Mouse (Mus musculus) testis, postnatal 14 days (tissue): Measurements from ENCODE around the gene Mxi1.
A peak's percentile ranks its signal among the peaks of the same experiment; 100 is the strongest.

Source experiments
- DNase-seq: peaks from one replicate; pipeline ENCODE4 v3.0.0; 2021; ENCODE audit warnings: low spot score

Mxi1 gene

DNA sequence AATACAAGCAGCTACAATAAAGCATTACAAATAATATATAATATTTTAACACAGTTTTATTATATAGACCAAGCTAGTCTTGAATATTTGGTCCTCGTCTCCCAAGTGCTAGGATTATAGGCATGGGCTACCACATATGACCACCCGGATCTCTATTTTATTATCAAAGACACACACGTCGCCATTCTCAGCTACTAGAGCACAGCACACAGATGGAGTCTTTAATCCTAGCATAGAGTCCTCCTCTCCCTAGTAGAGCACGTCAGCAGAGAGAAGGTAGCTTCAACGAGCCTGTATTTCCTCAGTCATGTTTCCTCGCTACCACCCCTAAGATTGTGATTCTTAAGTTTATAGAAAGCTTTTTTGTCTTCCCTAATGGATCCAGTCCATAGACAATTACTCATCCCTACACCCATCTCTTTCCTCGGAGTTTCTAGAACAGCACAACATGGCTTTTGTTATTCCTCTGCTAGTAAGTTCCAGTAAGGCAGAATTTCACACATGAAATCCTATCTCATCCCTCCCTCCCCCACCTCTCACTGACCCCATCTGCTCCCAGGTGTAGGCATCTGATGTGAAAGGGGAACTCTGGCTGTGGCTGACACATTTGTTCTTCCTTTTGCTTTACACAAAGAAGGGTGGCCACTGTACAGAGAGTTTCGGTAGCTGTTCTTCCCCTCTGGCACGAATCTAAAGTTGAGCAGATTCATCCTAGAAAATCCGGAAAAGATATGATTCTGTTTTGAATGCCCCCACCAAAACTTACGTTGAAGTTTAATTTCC lies 87.3 kb downstream of the Mxi1 start:
- DNase-seq: no peak

DNA sequence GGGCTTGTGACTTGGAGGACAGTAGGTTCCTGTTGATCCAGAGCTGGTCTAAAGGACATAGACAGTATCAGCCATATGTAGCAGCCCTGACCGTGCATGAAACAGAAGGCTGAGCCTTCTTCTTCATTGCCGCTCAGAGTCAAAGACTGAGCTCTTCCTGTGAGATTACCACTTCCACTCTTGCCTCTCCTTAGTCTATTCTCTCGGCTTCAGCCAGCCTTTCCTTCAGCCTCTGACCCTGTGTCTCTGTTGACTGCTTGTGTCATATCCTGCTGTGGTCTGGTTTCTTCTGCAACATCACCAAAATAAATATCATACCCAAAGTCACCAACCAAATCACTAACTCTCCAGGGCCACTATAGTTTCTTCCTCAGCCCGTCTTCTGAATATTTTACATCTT lies 88.9 kb downstream of the Mxi1 start:
- no peak for DNase-seq

DNA sequence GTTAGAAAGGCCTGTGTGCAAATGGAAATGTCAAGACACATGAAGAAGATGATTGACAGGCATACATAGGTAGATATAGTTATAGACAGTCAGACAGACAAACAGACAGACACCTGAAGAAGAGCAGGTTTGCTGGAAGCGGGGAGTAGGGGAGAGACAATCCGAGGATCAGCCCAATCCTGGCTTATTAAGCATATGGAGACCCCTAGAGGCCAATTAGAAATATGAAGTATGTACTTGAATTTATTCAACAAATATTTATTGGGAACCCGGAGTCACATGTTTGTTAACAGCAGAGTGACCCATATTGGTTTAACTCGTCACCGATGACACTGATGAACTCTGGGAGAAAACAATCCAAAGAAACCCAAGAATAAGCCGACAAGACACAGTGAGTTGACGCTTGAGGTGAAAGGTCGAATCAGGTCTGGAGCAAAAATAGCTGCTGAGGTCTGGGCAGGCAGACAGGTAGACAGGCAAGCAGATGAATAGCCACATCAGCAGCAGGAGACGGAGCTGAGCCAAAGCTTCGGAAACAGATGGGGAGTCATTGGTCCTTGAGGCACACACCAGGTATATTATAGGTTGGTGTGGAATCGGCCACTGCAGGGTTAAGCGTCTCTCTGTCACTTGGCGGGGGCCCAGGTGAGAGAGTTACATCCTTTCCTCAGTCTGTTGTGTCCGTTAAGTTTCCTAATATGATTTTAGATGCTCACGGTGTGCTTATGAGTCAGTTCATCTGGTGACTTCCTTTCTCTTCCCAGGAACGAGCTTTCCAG lies 90.2 kb downstream of the Mxi1 start:
- no peak for DNase-seq

DNA sequence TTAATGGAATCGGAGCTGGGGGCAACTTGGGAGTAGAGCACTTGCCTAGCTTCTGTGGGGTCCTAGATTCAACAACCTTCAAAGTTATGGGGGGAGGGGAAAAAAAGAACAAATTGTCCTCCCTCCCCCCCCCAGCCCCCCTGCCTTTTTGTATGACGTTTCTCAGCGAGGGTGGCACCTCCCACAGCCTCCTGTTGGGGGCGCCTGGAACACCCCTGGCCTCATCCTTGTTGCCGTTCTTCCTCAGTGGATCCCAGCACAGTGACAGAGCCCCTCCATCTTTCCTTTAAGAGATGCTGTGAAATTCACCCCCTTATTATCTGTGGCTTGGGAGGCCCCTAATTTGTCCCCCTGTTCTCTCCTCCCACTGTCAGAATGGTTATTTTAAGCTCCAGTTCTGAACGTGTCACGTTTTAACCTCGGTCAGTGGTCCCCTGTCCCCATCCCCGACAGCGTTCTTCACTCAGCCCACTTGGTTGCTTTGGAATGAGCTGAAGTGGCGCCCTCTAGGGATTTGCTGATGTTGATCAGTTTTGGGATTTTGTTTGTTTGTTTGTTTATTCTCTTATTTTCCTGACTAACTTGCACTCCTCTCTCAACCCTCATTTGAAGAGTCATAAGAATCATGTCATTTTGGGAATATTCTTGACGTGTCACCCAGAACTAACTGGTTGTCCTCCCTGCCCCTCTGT lies 92.6 kb downstream of the Mxi1 start:
- DNase-seq: no peak

DNA sequence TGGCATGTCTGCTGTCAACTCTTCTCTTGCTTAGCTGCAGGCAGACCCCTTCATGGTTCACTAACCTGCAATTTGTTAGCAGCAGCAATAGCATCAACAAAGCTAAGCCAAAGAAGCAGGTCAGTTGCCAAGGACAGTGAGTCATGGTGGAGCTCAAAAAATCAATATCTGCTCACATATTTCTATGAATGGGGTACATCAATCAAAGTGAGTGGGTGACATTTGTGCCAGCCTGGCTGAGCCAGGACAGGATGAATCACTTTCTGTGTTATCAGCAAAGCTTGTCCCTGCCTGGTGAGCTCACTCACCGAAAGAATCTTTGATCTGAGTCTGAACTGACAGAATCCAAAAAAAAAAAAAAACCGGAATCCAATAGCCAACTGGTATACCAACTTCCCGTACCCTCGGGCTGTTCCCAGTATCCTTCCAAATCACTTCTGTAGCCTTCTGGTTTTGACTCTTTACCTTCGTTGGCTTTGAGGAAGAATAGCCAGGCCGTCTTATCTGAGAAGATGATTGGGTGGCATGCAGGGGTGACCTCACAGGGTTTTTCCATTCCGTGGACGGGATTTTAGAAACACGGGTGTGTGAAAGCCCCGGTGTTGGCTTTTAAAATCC lies 94.0 kb downstream of the Mxi1 start:
- no peak for DNase-seq

DNA sequence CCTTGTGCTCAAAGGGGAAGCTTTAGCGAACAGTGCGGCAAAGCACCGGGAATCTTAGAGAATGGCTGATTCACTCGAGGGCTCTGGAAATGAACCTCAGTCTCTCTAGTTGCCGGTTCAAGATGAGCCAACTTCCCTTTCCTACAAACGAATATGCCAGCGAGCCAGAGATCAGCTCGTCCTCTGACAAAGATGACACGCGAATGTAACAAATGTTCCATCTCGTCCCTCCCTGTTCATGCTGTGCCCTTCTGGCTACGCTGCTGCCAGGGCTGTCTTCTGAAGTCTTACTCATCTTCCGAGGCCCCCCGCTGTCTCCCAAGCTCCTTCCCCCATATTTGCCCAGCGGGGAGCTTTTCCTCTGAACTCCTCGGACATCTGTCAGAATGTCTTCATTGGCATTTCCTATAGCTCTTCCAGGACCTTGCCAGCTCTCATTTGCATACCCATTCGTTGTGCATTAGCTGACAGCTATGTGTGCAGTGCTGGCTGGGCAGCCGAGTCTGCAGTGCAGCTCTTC lies 94.6 kb downstream of the Mxi1 start:
- no peak for DNase-seq

DNA sequence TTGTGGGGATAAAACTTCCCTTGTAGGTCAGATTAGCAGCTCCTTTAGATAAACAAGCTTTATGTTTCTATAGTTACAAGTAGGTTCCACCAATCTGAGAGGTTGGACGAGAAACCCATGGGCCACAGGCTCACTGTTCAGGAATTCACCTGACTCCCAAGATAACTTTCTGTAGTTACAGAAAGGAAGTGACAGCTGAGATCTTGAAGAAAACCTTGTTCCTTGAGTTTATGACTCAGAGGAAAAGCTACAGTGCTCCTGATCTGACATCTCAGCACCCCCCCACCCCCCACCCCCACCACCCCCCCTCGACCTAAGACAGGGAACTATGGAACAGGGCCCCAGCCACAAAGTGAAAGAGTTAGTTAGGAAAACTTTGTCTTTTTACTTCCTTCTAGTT lies 95.5 kb downstream of the Mxi1 start:
- DNase-seq: no peak

DNA sequence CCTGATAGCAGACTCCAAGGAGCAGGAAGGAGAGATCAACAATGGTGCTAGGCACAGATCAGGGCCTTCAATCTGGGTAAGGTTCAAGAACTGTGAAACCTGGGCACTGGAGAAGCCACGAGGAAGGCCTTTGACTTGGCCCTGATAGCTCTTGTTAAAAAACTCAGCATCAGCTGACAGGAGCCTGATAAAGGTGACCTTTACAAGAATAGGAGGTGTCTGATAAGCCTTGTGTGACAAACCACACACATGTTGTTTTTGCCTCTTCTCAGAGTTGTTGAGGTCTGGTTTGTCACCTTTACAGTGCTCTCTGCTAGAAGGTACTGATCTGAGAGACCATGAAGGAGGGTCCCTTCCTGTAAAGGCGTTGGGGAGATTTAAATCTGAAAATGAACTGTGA lies 97.0 kb downstream of the Mxi1 start:
- DNase-seq: no peak

DNA sequence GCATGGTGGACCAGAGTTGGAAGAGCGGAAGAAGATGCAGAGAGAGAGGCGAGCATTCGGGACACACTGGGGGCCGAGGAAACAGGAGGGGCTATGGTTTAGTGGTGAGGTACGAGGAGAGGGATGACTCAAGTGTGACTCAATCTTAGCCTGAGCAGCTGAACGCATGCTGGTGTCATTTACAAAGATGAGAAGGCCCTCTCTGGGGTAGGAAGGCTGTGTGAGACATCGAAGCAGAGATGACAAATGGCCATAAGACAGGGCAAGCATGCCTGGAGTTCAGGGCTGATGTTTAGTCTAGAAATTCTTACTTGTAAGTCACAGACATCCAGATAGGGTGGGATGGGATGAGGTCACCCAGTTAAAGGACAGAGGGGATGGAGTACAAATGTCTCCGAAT lies 98.1 kb downstream of the Mxi1 start:
- DNase-seq: no peak

DNA sequence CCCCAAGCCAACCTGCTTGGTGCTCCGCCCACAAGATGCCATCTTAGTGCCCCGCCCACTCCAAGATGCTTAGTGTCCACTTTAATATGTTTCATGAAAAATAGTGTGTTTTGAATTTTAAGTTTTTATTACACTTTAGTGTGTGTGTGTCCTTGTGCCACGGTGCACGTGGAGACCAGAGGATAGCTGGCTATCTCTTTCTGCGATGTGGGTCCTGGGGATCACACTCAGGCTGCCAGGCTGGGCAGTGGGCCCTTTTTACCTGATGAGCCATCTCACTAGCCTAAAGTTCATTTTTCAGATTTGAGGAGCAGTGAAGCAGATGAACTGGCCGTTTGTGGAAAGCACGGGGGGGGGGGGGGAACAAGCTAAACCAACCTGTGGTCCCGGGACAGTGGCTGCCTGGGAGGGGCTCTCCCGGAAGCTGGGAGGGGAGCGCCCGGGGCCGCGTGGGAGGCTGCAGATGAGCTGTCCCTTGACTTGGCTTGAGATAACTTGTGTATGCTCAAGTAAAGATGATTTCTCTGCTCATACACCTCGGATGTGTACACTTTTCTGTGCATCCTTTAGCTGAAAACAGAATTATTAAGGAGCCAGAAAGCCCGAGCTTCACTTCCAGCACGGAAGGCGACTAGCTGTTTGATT lies 99.5 kb downstream of the Mxi1 start:
- DNase-seq: no peak

DNA sequence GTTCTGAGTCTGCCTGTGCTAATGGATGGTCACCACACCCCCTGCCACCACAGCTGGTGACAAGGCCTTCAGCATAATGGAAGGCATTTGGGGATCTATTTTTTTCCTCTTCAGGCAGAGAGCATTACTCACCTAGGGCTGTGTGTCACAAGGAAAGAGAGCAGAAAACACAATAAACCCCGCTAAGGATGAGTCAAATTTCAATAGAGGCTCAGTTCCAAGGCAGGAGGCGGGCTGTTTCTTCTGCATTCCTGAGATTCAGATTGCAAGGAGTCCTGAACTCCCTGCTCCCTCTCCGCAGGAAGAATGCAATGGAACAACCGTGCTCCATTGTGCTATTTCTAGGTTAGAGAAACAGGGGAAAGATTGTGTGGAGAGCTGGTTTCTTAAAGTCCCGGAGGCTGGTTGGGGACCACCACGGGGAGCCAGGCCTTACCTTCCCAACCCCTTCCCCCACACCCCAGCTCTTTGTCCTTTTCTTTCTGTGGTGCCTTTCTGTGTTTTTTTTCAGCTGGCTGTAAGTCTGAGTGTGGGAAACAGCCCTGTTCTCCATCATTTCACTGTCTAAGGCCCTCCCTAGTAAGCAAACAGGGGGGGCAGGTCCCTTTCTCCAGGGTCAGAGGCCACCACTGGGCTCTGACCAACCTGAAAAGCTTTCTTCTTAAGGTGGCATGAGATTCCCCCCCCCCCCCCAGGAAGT lies 102.0 kb downstream of the Mxi1 start:
- DNase-seq: no peak

DNA sequence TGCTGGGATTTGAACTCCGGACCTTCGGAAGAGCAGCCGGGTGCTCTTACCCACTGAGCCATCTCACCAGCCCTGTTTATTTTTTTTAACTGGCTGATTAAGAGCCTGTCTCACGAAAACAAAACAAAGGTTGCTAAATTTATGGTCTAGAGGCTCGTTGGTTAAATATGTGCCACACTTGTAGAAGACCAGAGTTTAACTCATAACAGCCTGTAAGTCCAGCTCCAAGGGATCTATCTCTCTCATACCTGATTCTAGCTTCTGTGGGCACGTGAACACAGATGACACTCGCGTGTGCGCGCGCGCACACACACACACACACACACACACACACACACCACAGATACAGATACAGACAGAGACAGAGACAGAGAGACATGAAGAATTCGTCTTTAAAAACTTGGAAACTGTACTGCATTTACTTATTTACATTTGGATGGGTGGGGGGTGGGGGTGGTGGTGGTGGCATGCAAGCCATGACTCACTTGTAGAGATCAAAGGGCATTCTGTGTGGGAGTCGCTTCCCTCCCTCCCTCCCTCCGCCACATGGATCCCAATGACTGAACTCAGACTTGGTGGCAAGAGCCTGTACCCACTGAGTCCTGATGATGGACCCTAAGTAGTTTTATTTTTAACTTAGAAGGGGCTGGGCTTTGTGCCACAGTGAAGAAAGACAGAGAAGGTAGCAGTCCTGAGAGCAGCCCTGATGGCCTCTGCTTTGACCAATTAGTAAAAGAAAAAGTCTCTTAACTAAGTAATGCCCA lies 103.5 kb downstream of the Mxi1 start:
- DNase-seq: no peak

DNA sequence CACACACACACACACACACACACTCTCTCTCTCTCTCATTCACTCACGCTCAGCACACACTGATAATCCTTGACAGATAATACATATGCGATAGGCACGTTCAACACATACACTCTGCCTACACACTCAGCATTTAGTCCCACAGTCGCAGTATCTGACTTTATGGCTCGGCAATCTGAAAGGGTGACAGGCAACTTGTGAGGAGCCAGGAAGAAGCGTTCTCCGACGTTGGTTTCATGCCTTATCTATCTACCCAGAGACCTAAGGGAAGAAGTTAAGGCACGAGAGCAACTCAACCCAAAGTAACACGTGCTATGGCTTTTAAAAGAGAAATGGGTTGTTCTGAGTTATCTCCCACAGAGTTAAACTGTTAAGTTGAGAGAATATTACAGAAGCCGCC lies 104.3 kb downstream of the Mxi1 start:
- DNase-seq: no peak

DNA sequence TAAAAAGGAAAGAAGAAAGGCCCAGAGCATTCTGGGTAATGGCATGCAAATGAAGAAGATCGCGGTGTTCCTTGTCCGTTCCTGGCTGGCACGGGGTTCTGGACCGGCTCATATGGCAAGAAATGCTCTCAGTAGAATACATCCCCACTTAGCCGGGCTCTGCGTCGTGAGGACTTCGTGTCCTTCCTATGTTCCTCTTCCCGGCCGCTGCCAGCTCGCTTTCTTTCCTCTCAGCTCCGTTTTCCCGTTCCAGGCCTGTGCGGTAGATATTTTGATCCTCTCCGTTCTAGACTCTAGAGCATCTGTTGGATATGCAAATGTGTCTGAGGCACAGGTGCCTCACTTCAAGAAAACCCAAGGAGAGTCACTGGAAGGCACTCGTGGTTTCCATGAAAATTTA lies 104.9 kb downstream of the Mxi1 start:
- peak; percentile 42 for DNase-seq

DNA sequence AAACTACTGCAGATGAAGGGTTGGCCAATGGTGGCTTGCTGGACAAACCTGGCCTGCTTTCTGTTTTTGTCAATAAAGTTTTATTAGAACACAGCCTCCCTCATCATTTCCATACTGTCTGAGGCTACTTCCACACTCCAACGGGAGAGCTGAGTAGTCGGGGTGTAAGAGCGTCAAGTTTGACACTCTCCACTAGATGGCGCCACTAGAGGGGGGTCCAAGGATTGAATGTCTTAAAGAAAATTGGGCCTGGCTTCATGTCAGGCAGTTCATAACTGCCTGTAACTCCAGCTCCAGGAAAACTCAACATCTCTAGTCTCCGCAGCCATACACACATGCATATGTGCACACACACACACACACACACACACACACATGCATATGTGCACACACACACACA lies 109.5 kb downstream of the Mxi1 start:
- DNase-seq: peak; percentile 57

DNA sequence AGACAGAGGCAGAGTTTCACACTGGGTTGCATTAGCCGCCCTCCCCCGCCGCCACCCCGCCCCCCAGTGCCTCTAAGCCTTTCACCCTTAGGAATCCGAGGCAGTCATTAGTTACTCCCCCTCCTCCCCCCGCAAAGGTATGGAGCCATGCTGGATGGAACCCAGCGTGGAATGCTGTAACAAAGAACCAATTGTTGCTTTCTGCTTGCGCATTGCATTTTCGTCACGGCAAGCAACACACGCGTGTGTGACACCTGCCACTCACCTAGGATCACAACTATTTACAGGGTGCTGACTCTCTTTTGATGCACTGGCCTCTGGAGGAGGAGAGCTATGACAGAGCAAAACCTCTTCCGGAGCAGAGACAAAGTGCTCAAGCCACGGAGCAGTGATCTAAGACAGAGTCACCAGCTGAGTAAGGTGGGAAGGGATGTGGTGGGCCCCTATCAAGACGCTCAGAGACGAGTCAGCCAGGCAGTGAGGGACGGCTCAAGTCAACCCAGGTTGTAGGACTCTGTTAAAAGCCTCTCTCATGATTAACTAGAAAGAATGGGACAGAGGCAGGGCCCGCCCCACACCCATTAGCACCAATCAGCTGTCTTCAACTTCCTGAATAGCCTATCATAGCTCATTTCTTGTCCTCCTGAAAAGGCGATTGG lies 110.7 kb downstream of the Mxi1 start:
- DNase-seq: peak; percentile 64

DNA sequence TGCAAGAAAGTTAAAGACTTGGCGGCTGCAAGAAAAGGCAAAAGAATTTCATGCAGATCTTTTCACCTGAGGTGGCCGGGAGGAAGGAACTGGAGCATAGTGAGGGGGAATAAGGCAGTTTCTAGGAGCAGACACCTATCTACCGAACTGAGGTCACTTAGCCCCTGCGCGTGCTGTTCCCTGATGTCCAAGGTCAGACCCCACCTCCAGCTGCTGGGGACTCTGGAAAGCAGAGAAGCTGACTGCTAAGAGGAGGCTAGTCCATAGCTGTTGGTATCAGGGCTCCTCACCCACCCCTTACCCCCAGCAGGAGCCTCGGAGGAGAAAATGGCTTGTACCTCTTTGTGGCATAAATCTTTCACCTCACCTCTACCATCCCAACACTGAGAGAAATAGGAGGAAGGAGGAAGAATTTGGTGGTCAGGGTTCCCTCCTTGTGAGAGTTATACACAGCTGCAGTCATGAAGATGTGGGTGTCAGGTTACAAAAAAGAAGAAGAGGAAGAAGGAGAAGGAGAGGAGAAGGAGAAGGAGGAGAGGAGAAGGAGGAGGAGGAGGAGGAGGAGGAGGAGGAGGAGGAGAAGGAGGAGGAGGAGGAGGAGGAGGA lies 111.4 kb downstream of the Mxi1 start:
- no peak for DNase-seq

DNA sequence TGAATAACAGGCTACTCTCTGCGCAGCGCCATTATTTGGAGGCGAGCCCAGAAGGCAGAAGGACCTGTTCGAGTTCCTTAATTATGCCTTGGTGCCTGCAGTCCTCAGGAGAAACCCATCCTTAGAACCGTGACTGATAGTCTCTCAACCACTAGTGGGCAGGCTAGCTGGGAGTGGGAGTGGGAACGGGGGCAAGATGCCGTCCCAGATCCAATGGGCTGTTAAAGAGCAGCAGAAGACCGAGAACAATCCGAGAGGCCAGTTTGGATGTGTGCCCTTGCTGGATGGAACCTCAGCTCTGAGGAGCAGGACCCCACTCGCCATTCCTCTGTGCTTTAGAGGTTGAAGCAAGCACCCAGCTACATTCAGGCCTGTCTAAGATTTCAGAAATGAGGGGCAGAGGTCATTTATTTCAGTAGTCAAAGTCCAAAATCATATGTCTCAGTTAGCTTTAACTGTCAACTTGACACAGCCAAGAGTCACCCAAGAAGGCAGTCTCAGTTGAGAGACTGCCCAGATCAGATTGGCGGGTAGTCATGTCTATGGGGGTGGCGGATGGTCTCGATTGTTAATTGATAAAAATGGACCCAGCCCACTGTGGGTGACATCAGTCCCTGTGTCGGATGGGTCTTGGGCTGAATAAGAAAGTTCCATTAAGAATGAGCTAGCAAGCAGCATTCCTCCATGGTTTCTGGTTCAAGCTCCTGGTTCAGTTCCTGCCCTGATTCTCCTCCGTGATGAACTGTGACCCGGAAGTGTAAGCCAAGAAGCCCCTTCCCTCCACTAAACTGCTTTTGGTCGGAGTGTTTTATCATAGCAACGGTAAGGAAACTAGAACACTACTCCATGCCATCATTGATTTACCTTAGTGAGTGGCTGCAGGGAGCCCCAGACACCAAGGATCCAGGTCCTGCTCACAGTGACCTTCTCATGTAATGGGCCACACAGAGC lies 112.3 kb downstream of the Mxi1 start:
- DNase-seq: no peak
